Mouse (Mus musculus) liver, embryonic 15.5 days (tissue): ENCODE measurements at regions not wholly inside any gene's neighbourhood (a gene's known extent, or its start where the extent isn't known, plus 50 kb on each side); places are given as distances from the start of the nearest gene placed in this dataset.

Experiments
- ATAC-seq: fragments of 200-750 bp; cut with Nextera tagmentation; 2 replicates; pipeline ENCODE4 v1.8.0; 2017; ENCODE audit warnings: moderate number of reproducible peaks, mild to moderate bottlenecking, moderate library complexity; ENCODE audit not compliant: insufficient read depth
- H3K27ac ChIP-seq: fragments of 300-500 bp; sonication (generic); replicated peaks from 2 replicates; pipeline ENCODE4 v1.5.1; 2015; ENCODE audit warnings: mild to moderate bottlenecking, inconsistent platforms
- H3K27me3 ChIP-seq: fragments of 300-500 bp; sonication (generic); 2 replicates; pipeline ENCODE4 v1.6.1; 2015; ENCODE audit warnings: mild to moderate bottlenecking, inconsistent platforms
- H3K36me3 ChIP-seq: fragments of 300-500 bp; sonication (generic); replicated peaks from 2 replicates; pipeline ENCODE4 v1.6.1; 2015; ENCODE audit warnings: moderate library complexity, mild to moderate bottlenecking, inconsistent platforms
- H3K4me1 ChIP-seq: fragments of 300-500 bp; sonication (generic); replicated peaks from 2 replicates; pipeline ENCODE4 v1.6.1; 2015; ENCODE audit warnings: inconsistent platforms
- H3K4me2 ChIP-seq: fragments of 300-500 bp; sonication (generic); 2 replicates; pipeline ENCODE4 v1.6.1; 2015; ENCODE audit warnings: moderate library complexity, mild to moderate bottlenecking, inconsistent platforms
- H3K4me3 ChIP-seq: fragments of 300-500 bp; sonication (generic); replicated peaks from 2 replicates; pipeline ENCODE4 v1.5.1; 2015; ENCODE audit warnings: mild to moderate bottlenecking, inconsistent platforms
- H3K9ac ChIP-seq: fragments of 300-500 bp; sonication (generic); 2 replicates; pipeline ENCODE4 v1.6.1; 2015; ENCODE audit warnings: moderate library complexity, mild to moderate bottlenecking, inconsistent platforms
- H3K9me3 ChIP-seq: fragments of 300-500 bp; sonication (generic); replicated peaks from 2 replicates; pipeline ENCODE4 v1.6.1; 2016; ENCODE audit warnings: inconsistent platforms
- WGBS: fragments of 180-500 bp; shearing (Covaris S2); methylation state at CpG from one replicate; pipeline ENCODE4 v1.1.7; 2015; ENCODE audit warnings: mixed read lengths; ENCODE audit not compliant: insufficient replicate concordance; 5-methylcytosine and 5-hydroxymethylcytosine counted together

DNA sequence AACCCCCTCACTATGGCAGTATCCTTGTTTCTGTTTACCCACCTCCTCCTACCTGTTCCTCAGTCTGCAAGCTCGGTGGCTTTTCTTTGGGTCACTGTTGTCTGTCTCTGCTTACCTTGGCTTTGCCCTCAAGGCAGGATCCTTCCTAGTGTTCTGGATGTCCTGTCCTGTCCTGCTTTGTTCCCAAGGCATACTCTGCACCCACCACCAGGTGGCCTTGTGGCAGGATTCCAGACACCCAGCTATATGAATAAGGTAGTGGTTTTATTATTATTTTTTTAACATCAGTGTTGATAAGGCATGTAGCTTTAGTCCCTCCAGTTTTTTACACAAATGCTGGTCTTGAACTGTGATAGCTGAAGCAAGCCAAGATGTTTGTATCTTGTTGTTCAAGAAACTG, 478.7 kb downstream of the 1700129C05Rik start:
- 24% methylated on average over 1 of the region's 1 CpGs for WGBS
- ATAC-seq = no peak
- Histone ChIP-seq H3K36me3 (no peaks in the 10 kb centered on the region), H3K9me3 (no peaks in the 10 kb centered on the region), H3K4me2 (no peak overlapping the region), H3K27me3 (no peaks in the 10 kb centered on the region), H3K4me1 (no peaks in the 10 kb centered on the region), H3K4me3 (no peak overlapping the region), H3K9ac (no peak overlapping the region), H3K27ac (no peak overlapping the region)

DNA sequence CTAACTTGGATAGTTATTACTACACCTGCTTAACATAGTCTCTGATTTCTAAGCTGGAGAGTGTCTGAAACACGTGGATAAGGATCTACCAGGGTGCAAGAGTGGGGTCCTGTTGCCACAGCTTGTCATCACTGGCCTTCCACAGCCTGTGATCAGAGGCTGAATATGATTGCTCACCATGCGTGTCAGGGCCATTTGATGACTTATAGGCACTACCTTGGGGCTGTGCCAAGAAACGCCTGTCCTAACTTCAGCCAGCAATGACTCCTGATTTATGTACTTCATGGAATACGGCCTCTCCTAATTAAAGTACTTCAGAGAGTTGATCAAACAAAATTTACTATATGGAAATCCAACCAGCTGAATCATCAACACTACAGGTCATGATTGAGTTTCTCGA, 480.1 kb downstream of the 1700129C05Rik start:
- H3K36me3 ChIP-seq = no peaks in the 10 kb centered on the region
- 57% methylated on average over 5 of the region's 5 CpGs for WGBS
- H3K4me2 ChIP-seq = no peak overlapping the region
- H3K4me1 ChIP-seq = no peaks in the 10 kb centered on the region
- no peak for ATAC-seq
- no peaks in the 10 kb centered on the region for H3K27me3 ChIP-seq
- H3K27ac ChIP-seq = no peak overlapping the region
- H3K9ac ChIP-seq = no peak overlapping the region
- H3K9me3 ChIP-seq = no peaks in the 10 kb centered on the region
- H3K4me3 ChIP-seq = no peak overlapping the region

DNA sequence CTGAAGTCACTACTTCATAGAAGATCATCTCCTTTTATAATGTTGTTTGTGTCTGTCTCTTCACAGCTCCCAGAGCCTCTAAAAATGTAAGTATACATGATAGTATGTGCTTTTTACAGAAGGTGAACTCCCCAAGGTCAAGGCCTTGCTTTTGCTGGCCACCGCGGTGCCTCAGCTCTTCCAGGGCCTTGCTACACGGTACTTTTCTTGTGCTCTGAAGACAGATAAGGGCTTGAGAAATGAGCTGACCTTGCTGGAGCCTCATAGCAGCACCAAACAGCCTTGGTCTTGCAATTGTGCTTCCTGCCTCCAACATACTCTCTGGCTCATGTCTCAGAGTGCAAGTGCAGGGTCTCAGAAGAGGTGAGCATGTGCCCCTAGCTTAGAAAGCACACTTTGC, 481.3 kb downstream of the 1700129C05Rik start:
- Histone ChIP-seq H3K27ac (no peak overlapping the region), H3K9me3 (no peaks in the 10 kb centered on the region), H3K27me3 (no peaks in the 10 kb centered on the region), H3K36me3 (no peaks in the 10 kb centered on the region), H3K4me2 (no peak overlapping the region), H3K4me1 (no peaks in the 10 kb centered on the region), H3K4me3 (no peak overlapping the region), H3K9ac (no peak overlapping the region)
- WGBS = 57% methylated on average over 3 of the region's 3 CpGs
- no peak for ATAC-seq

DNA sequence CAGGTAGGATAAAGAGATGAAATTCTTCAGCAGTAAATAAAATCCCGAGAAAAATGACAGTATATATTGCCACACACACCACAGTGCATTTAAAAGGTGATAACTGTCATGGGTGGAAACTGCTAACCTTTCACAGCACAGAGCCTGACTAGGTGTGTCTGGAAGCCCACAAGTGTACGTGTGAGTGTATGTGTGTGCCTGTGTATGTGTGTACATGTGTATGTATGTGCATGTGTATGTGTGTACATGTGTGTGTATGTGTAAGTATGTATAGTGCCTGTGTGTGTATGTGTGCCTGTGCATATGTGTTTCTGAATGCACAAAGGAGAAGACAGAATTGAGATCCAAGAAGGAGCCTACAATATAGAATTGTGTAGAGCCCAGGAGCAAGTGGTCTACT, 485.4 kb downstream of the 1700129C05Rik start:
- no peak overlapping the region for H3K4me3 ChIP-seq
- H3K4me1 ChIP-seq = no peaks in the 10 kb centered on the region
- H3K9me3 ChIP-seq = no peaks in the 10 kb centered on the region
- no peak for ATAC-seq
- no peak overlapping the region for H3K4me2 ChIP-seq
- no peak overlapping the region for H3K27ac ChIP-seq
- 25% methylated on average over 2 of the region's 2 CpGs for WGBS
- H3K36me3 ChIP-seq = no peaks in the 10 kb centered on the region
- H3K9ac ChIP-seq = no peak overlapping the region
- no peaks in the 10 kb centered on the region for H3K27me3 ChIP-seq

DNA sequence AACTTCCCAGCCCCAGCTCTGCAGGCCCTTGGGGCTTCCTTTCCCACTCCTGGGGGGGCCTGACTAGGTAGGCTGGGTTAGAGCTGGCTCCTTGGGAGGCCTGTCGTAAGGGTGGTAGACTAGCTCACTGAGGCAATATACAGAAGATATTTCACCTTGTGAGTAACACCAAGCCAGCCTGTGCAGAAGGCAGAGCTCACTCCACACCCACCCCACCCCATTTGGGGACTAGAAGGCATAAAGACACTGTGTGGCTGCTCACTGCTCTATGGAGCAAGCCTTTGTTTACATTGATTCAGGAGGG, 485.8 kb downstream of the 1700129C05Rik start:
- WGBS = 23% methylated on average over 1 of the region's 1 CpGs
- Histone ChIP-seq H3K9me3 (no peaks in the 10 kb centered on the region), H3K9ac (no peak overlapping the region), H3K36me3 (no peaks in the 10 kb centered on the region), H3K4me2 (no peak overlapping the region), H3K4me1 (no peaks in the 10 kb centered on the region), H3K27me3 (no peaks in the 10 kb centered on the region), H3K27ac (no peak overlapping the region), H3K4me3 (no peak overlapping the region)
- no peak for ATAC-seq

DNA sequence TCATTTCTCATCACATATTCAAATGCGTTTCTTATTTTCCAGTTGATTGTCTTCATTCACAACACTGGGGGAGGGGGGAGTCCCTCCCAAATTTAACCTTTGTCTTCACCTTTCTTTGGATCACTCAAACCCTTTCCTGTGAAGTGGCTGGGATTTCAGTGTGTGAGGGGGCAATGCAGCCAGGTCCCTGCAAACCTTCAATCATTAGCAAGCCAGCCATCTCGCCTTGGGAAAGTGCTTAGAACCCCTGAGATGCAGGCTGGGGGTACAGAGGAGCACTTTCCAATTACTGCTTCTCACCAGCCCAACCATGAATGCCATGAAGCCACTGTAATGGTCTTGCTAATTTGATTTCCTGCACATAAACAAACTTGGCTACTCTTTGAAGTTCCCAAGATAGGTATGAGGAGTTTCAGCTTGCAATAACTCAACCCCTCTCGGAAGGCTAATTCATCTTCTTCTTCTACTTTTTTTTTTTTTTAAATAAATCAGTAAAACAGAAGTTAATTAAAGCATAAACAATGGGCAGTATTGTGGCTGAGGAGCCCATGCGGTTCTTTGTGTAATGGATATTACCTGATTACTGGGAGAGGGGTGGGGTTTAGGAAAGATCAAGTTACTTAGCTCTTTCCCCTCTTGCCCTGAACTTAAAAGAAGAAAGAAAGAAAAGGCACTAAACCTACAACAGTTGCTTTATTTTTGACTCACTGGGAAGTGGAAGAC, 486.3 kb downstream of the 1700129C05Rik start:
- Histone ChIP-seq H3K27ac (no peak overlapping the region), H3K4me1 (no peaks in the 10 kb centered on the region), H3K4me2 (no peak overlapping the region), H3K27me3 (no peaks in the 10 kb centered on the region), H3K4me3 (no peak overlapping the region), H3K9me3 (no peaks in the 10 kb centered on the region), H3K9ac (no peak overlapping the region), H3K36me3 (no peaks in the 10 kb centered on the region)
- ATAC-seq = no peak
- 40% methylated on average over 4 of the region's 4 CpGs for WGBS

DNA sequence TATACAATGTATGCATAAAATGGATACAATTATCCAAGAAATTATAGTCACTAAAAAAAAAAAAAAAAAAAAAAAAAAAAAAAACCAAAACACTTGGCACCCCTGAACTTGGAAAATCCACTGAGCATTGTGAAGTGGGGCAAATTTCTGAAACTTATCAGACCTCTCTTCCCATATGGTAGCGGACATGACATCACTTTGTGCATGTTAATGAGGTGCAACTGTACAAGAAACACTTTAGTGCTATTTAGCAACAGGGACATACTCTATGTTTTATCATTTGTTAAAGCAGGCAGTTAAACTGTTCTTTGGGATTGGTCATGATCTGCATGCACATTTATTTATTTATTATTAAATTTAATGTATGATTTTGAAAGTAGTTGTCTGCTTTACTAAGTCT, 489.7 kb downstream of the 1700129C05Rik start:
- WGBS = 69% methylated on average over 1 of the region's 1 CpGs

DNA sequence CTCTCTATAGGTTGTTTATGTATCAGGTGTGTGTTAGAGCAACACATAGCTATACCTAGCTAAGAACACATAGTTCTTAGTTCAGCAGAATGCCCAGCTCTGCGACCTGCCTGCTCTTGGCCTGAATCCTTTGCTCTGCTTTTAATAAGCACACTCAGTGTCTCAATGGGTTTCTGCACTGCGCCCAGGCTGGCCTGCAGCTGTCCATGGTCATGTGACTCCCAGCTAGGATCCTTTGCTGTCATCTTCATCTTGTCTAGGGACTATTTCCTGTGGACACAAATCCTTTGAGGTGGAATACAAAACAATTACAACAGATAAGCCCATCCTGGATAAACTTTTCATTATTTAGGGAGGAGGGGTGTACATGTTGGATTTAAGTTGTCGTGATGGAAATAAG, 490.7 kb downstream of the 1700129C05Rik start:
- no peak for ATAC-seq
- H3K27me3 ChIP-seq = no peaks in the 10 kb centered on the region
- WGBS = 56% methylated on average over 3 of the region's 3 CpGs

More for the DNA sequence above, 489.7 kb downstream of the 1700129C05Rik start:
- Histone ChIP-seq H3K4me1 (no peaks in the 10 kb centered on the region), H3K9me3 (no peaks in the 10 kb centered on the region), H3K4me2 (no peak overlapping the region), H3K36me3 (no peaks in the 10 kb centered on the region), H3K4me3 (no peak overlapping the region), H3K27ac (no peak overlapping the region), H3K27me3 (no peaks in the 10 kb centered on the region), H3K9ac (no peak overlapping the region)
- ATAC-seq = no peak

DNA sequence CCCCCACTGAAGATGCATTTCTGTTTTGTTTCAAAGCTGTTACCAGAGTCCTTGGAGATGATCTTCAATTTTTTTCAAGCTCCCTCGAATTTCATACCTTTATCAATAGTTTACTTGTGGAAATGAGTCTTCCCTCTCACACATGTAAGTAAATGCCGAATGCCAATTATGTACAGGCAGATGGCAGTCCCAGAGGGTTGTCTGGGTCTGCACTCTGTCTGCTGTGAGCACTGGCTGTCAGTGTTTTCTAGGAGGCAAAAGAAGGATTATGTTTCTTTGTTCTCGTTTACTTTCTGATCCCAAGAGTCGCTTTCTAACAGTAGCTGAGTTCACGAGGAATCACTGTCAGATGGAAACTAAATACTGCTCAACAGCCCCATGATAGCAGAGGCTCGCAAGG, 491.5 kb downstream of the 1700129C05Rik start:
- Histone ChIP-seq H3K27me3 (no peaks in the 10 kb centered on the region), H3K4me1 (no peaks in the 10 kb centered on the region), H3K4me2 (no peak overlapping the region), H3K4me3 (no peak overlapping the region), H3K27ac (no peak overlapping the region), H3K9ac (no peak overlapping the region), H3K9me3 (no peaks in the 10 kb centered on the region), H3K36me3 (no peaks in the 10 kb centered on the region)
- 51% methylated on average over 6 of the region's 6 CpGs for WGBS
- ATAC-seq = no peak

More for the DNA sequence above, 490.7 kb downstream of the 1700129C05Rik start:
- Histone ChIP-seq H3K4me1 (no peaks in the 10 kb centered on the region), H3K9ac (no peak overlapping the region), H3K9me3 (no peaks in the 10 kb centered on the region), H3K4me2 (no peak overlapping the region), H3K36me3 (no peaks in the 10 kb centered on the region), H3K27ac (no peak overlapping the region), H3K4me3 (no peak overlapping the region)

DNA sequence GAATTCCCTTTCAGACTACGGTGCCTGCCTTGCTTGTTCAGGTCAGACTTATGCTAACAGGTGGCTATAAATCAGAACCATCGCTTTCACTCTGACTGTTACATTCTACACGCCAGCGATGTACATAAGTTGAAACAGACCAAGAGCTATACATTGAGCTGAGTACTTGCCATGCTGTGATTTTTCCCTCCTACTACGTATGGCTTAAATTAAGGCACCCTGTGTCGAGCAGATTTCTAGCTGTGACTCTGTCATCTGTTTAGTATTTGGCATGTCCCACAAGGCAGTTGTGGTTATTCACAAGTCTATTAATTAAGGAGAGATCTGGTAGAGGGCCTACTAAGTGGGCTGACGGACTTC, 504.4 kb downstream of the 1700129C05Rik start:
- H3K4me3 ChIP-seq = no peak overlapping the region
- no peaks in the 10 kb centered on the region for H3K4me1 ChIP-seq
- no peak overlapping the region for H3K27ac ChIP-seq
- no peak for ATAC-seq
- WGBS = 72% methylated on average over 7 of the region's 7 CpGs
- no peaks in the 10 kb centered on the region for H3K27me3 ChIP-seq
- H3K36me3 ChIP-seq = no peaks in the 10 kb centered on the region
- H3K9me3 ChIP-seq = no peaks in the 10 kb centered on the region
- no peak overlapping the region for H3K4me2 ChIP-seq
- H3K9ac ChIP-seq = no peak overlapping the region

DNA sequence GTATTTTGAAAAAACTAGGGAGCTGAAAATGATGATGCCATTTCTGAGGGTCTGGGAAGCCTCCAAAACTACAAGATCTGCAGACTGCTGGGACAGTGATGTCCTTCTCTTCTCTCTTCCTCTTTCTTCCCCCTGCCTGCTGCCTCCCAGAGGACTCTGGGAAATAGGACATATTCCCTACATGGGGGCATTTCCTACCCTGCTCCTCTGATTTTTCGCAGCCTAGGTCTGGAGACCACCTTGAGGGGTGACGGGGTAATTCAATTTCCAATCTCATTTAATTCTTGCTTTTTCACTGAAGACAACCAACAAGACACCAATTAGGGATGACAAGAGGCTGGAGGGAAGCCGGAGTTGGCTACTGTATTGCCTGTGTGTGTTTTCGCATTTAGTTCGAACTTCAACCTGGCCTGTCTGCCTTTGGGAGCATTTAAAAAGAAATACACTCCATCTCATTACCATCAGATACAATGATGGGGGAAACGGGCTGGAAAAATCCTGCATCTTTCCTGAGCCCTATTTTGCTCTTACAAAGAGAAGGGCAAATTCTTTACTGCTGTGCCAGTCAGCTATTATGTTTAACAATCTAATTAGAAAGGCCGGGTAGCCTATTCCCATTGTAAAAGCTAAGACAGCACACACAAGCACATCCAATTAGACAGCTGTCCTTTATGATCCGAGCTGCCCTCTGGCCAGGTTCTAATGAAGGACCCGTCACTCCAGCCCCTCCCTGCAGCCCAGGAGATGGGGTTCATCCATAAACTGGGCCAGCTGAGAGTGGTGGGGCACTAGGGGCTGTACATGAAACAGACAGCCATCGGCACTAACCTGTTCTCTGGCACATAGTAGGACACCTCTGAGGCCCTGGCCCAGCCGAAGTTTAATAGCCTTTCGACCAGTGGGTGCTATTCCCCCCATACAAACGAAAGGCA, 505.0 kb downstream of the 1700129C05Rik start:
- 62% methylated on average over 13 of the region's 13 CpGs for WGBS
- Histone ChIP-seq H3K36me3 (no peaks in the 10 kb centered on the region), H3K9me3 (no peaks in the 10 kb centered on the region), H3K4me3 (no peak overlapping the region), H3K4me2 (no peak overlapping the region), H3K9ac (no peak overlapping the region), H3K4me1 (no peaks in the 10 kb centered on the region), H3K27ac (no peak overlapping the region), H3K27me3 (no peaks in the 10 kb centered on the region)
- ATAC-seq = no peak
